Mouse (Mus musculus): ENCODE results near the gene Prkcd. TPM values are rescaled to one million over a fixed set of nuclear protein-coding genes. Genes with fewer than 3 reads are reported as not detected.
A peak's percentile ranks its signal among the peaks of the same experiment; 100 is the strongest.

Gene Prkcd
- polyA plus RNA-seq, 1 experiment, result 23.6 TPM

GRCm38 (mm10) chr14:30612962-30613715 is 12.9 kb downstream of the Prkcd start:
- Histone ChIP-seq H3K27me3 (ENCODE audit: control insufficient read depth, insufficient read depth, insufficient read length) (no peaks in the 10 kb centered on the region), H3K79me2 (ENCODE audit: control insufficient read depth, insufficient read depth) (peaks cover 11% of the 10 kb centered on the region), H3K36me3 (ENCODE audit: control insufficient read depth, insufficient read depth) (no peaks in the 10 kb centered on the region)

GRCm38 (mm10) chr14:30612523-30612922 is 13.5 kb downstream of the Prkcd start:
- H3K4me3 ChIP-seq, result no peak overlapping the region
- no peaks in the 10 kb centered on the region for H3K36me3 ChIP-seq (ENCODE audit: control insufficient read depth, insufficient read depth)
- no peak overlapping the region for H3ac ChIP-seq (ENCODE audit: control insufficient read depth, insufficient read length)
- no peak overlapping the region for H3K4me2 ChIP-seq (ENCODE audit: low read depth)
- H3K27me3 ChIP-seq (ENCODE audit: control insufficient read depth, insufficient read depth, insufficient read length), result no peaks in the 10 kb centered on the region
- no peak for TF ChIP-seq POLR2A (IDR thresholded peaks at IDR 0.05; ENCODE audit: insufficient read length, low read depth)
- TF ChIP-seq USF1 (IDR thresholded peaks at IDR 0.05; ENCODE audit: low read depth), result peak; percentile 76
- peaks cover 5% of the 10 kb centered on the region for H3K79me2 ChIP-seq (ENCODE audit: control insufficient read depth, insufficient read depth)

More at GRCm38 (mm10) chr14:30612962-30613715, 12.9 kb downstream of the Prkcd start:
- Histone ChIP-seq H3ac (ENCODE audit: control insufficient read depth, insufficient read length) (no peak overlapping the region), H3K4me3 (no peak overlapping the region), H3K4me2 (ENCODE audit: low read depth) (no peak overlapping the region)
- TF ChIP-seq SRF (IDR thresholded peaks at IDR 0.05; ENCODE audit: control insufficient read depth, insufficient read length, low read depth), result no peak
- TF ChIP-seq POLR2AphosphoS2 (IDR thresholded peaks at IDR 0.05; ENCODE audit: insufficient read length, low read depth), result no peak
- no peak for TF ChIP-seq USF1 (IDR thresholded peaks at IDR 0.05; ENCODE audit: low read depth)
- no peak for TF ChIP-seq MYOD1 (IDR thresholded peaks at IDR 0.05; ENCODE audit: control insufficient read depth in 1 of 3, insufficient read length in 2 of 3, low read depth in 2 of 3)
- no peak for TF ChIP-seq TCF3 (IDR thresholded peaks at IDR 0.05; ENCODE audit: insufficient read length, low read depth)
- no peak for TF ChIP-seq CEBPB (IDR thresholded peaks at IDR 0.05; ENCODE audit: insufficient read depth, poor library complexity, severe bottlenecking)
- no peak for TF ChIP-seq MAX (IDR thresholded peaks at IDR 0.05; ENCODE audit: low read depth)
- no peak for TF ChIP-seq TCF12 (IDR thresholded peaks at IDR 0.05; ENCODE audit: insufficient read depth, poor library complexity, severe bottlenecking)

GRCm38 (mm10) chr14:30610940-30611339 is 15.1 kb downstream of the Prkcd start:
- peaks cover 5% of the 10 kb centered on the region for H3K79me2 ChIP-seq (ENCODE audit: control insufficient read depth, insufficient read depth)
- no peak overlapping the region for H3K4me2 ChIP-seq (ENCODE audit: low read depth)
- H3K4me3 ChIP-seq, result no peak overlapping the region
- no peaks in the 10 kb centered on the region for H3K36me3 ChIP-seq (ENCODE audit: control insufficient read depth, insufficient read depth)
- TF ChIP-seq MAX (IDR thresholded peaks at IDR 0.05; ENCODE audit: low read depth) (no peak), TCF3 (IDR thresholded peaks at IDR 0.05; ENCODE audit: insufficient read length, low read depth) (no peak), E2F4 (IDR thresholded peaks at IDR 0.05; ENCODE audit: insufficient read depth) (no peak), MYOG (IDR thresholded peaks at IDR 0.05; ENCODE audit: control insufficient read depth in 1 of 3, insufficient read depth in 1 of 3, insufficient read length in 2 of 3, low read depth in 2 of 3) (no peak), REST (IDR thresholded peaks at IDR 0.05; ENCODE audit: insufficient read depth, insufficient read length) (no peak), MYOD1 (IDR thresholded peaks at IDR 0.05; ENCODE audit: control insufficient read depth in 1 of 3, insufficient read length in 2 of 3, low read depth in 2 of 3) (no peak), POLR2AphosphoS2 (IDR thresholded peaks at IDR 0.05; ENCODE audit: insufficient read length, low read depth) (no peak), SRF (IDR thresholded peaks at IDR 0.05; ENCODE audit: control insufficient read depth, insufficient read length, low read depth) (no peak), POLR2A (IDR thresholded peaks at IDR 0.05; ENCODE audit: insufficient read length, low read depth) (no peak), TCF12 (IDR thresholded peaks at IDR 0.05; ENCODE audit: insufficient read depth, poor library complexity, severe bottlenecking) (no peak), CEBPB (IDR thresholded peaks at IDR 0.05; ENCODE audit: insufficient read depth, poor library complexity, severe bottlenecking) (no peak), USF1 (IDR thresholded peaks at IDR 0.05; ENCODE audit: low read depth) (no peak)
- H3K27me3 ChIP-seq (ENCODE audit: control insufficient read depth, insufficient read depth, insufficient read length), result no peaks in the 10 kb centered on the region
- no peak overlapping the region for H3ac ChIP-seq (ENCODE audit: control insufficient read depth, insufficient read length)

GRCm38 (mm10) chr14:30610304-30610703 is 15.7 kb downstream of the Prkcd start:
- H3K4me3 ChIP-seq, result no peak overlapping the region
- no peaks in the 10 kb centered on the region for H3K27me3 ChIP-seq (ENCODE audit: control insufficient read depth, insufficient read depth, insufficient read length)
- TF ChIP-seq POLR2A (IDR thresholded peaks at IDR 0.05; ENCODE audit: insufficient read length, low read depth) (no peak), TCF3 (IDR thresholded peaks at IDR 0.05; ENCODE audit: insufficient read length, low read depth) (no peak), USF1 (IDR thresholded peaks at IDR 0.05; ENCODE audit: low read depth) (no peak), SRF (IDR thresholded peaks at IDR 0.05; ENCODE audit: control insufficient read depth, insufficient read length, low read depth) (no peak), MYOG (IDR thresholded peaks at IDR 0.05; ENCODE audit: control insufficient read depth in 1 of 3, insufficient read depth in 1 of 3, insufficient read length in 2 of 3, low read depth in 2 of 3) (peak in 2 of 3 experiments; percentile 39 to 64), MYOD1 (IDR thresholded peaks at IDR 0.05; ENCODE audit: control insufficient read depth in 1 of 3, insufficient read length in 2 of 3, low read depth in 2 of 3) (peak in 2 of 3 experiments; percentile 48 to 49), REST (IDR thresholded peaks at IDR 0.05; ENCODE audit: insufficient read depth, insufficient read length) (no peak), MAX (IDR thresholded peaks at IDR 0.05; ENCODE audit: low read depth) (no peak), E2F4 (IDR thresholded peaks at IDR 0.05; ENCODE audit: insufficient read depth) (no peak), CEBPB (IDR thresholded peaks at IDR 0.05; ENCODE audit: insufficient read depth, poor library complexity, severe bottlenecking) (no peak), POLR2AphosphoS2 (IDR thresholded peaks at IDR 0.05; ENCODE audit: insufficient read length, low read depth) (no peak), TCF12 (IDR thresholded peaks at IDR 0.05; ENCODE audit: insufficient read depth, poor library complexity, severe bottlenecking) (no peak)
- no peak overlapping the region for H3K4me2 ChIP-seq (ENCODE audit: low read depth)
- no peak overlapping the region for H3ac ChIP-seq (ENCODE audit: control insufficient read depth, insufficient read length)
- peaks cover 5% of the 10 kb centered on the region for H3K79me2 ChIP-seq (ENCODE audit: control insufficient read depth, insufficient read depth)
- no peaks in the 10 kb centered on the region for H3K36me3 ChIP-seq (ENCODE audit: control insufficient read depth, insufficient read depth)

- Histone ChIP-seq H3K4me3 (no peak overlapping the region), H3K4me2 (ENCODE audit: low read depth) (no peak overlapping the region), H3ac (ENCODE audit: control insufficient read depth, insufficient read length) (no peak overlapping the region), H3K36me3 (ENCODE audit: control insufficient read depth, insufficient read depth) (no peaks in the 10 kb centered on the region), H3K79me2 (ENCODE audit: control insufficient read depth, insufficient read depth) (peaks cover 5% of the 10 kb centered on the region), H3K27me3 (ENCODE audit: control insufficient read depth, insufficient read depth, insufficient read length) (no peaks in the 10 kb centered on the region)
- TF ChIP-seq SRF (IDR thresholded peaks at IDR 0.05; ENCODE audit: control insufficient read depth, insufficient read length, low read depth) (no peak), MYOG (IDR thresholded peaks at IDR 0.05; ENCODE audit: control insufficient read depth in 1 of 3, insufficient read depth in 1 of 3, insufficient read length in 2 of 3, low read depth in 2 of 3) (peak in 1 of 3 experiments; percentile 59), MYOD1 (IDR thresholded peaks at IDR 0.05; ENCODE audit: control insufficient read depth in 1 of 3, insufficient read length in 2 of 3, low read depth in 2 of 3) (peak in 1 of 3 experiments; percentile 54), CEBPB (IDR thresholded peaks at IDR 0.05; ENCODE audit: insufficient read depth, poor library complexity, severe bottlenecking) (no peak), TCF12 (IDR thresholded peaks at IDR 0.05; ENCODE audit: insufficient read depth, poor library complexity, severe bottlenecking) (no peak), TCF3 (IDR thresholded peaks at IDR 0.05; ENCODE audit: insufficient read length, low read depth) (no peak), POLR2AphosphoS2 (IDR thresholded peaks at IDR 0.05; ENCODE audit: insufficient read length, low read depth) (no peak), E2F4 (IDR thresholded peaks at IDR 0.05; ENCODE audit: insufficient read depth) (no peak)
Observed at GRCm38 (mm10) chr14:30609499-30609898, 16.5 kb downstream of the Prkcd start.

Measured in myocyte (in vitro differentiated cells).